In genomic region chr4:118548130-118548480, GRCm38 (mm10) we compare ENCODE assay signal across 10 mouse cellular contexts. TPM values are rescaled to one million over a fixed set of nuclear protein-coding genes. Genes with fewer than 3 reads are reported as not detected.
A peak's percentile ranks its signal among the peaks of the same experiment; 100 is the strongest.
DNase-seq lines count a peak whose midpoint lies in the region; TF ChIP-seq lines count a peak whose summit lies in the region.
"Not testable (repeated sequence)": the region's sequence is repeated elsewhere in the genome, so short reads cannot be mapped to it uniquely, and the experiment has no call there.
"Had no signal": no experiment of that assay in that cellular context is flagged by ENCODE, and none has a peak within 500 bp of the region (broad histone marks: within the 10 kb centered on the region; RNA-seq: fewer than 3 reads in every experiment).

No protein-coding gene starts in this region.

- H3K9ac ChIP-seq in CH12.LX (ENCODE audit: insufficient read depth, low read depth), result not testable (repeated sequence)

- not testable (repeated sequence) for H3K4me3 ChIP-seq in CH12.LX (replicated peaks in 1 of 3; ENCODE audit: low read depth in 2 of 3, low read length in 2 of 3, poor library complexity in 1 of 3); embryonic facial prominence, embryonic 10.5 days

- peaks cover 77% of the 10 kb centered on the region for H3K27me3 ChIP-seq in CH12.LX (replicated peaks)
- not testable (repeated sequence) for H3K27me3 ChIP-seq in embryonic facial prominence, embryonic 10.5 days (replicated peaks; ENCODE audit: low read depth, poor library complexity, severe bottlenecking)

- peak; percentile 23 for DNase-seq in CH12.LX (ENCODE audit: extremely low read depth)
- DNase-seq in brain, embryonic 18.5 days (ENCODE audit: low read depth, low spot score), result peak; percentile 42
- peak; percentile 69 for DNase-seq in embryonic facial prominence, embryonic 10.5 days (ENCODE audit: low spot score)
- peak; percentile 42 for DNase-seq in gonadal fat pad, adult 2 months (ENCODE audit: low read depth)
- peak; percentile 35 for DNase-seq in kidney, postnatal 10 days
- DNase-seq in lung, postnatal 10 days, result peak; percentile 45
- DNase-seq in retina, postnatal 1 day, result peak; percentile 64
- peak; percentile 37 for DNase-seq in thymus, postnatal 14 days

- 88% methylated on average over 10 of the region's 10 CpGs for WGBS in embryonic facial prominence, embryonic 10.5 days

- not testable (repeated sequence) for H3K9me3 ChIP-seq in CH12.LX (replicated peaks; ENCODE audit: low read length); embryonic facial prominence, embryonic 10.5 days

- not testable (repeated sequence) for TF ChIP-seq CTCF in CH12.LX (conservative IDR thresholded peaks at IDR 0.05 in 1 of 2, IDR thresholded peaks at IDR 0.05 in 1 of 2; ENCODE audit: low read depth in 2 of 2, low read length in 2 of 2)

- dilution Hi-C loops in CH12.LX (cut with MboI; ENCODE audit: extremely low pct_ligation_motif_present, extremely low pct_unique_long_range_greater_than_20kb, low sequenced_read_pairs), result not testable (repeated sequence)

- TF ChIP-seq POLR2A in CH12.LX (IDR thresholded peaks at IDR 0.05; ENCODE audit: low read depth, low read length), result not testable (repeated sequence)

- H3K27ac ChIP-seq in CH12.LX (ENCODE audit: insufficient read depth, low read depth); embryonic facial prominence, embryonic 10.5 days (replicated peaks): not testable (repeated sequence)

- in situ Hi-C loops in CH12.LX (cut with MboI; ENCODE audit: low pct_ligation_motif_present, low pct_unique_long_range_greater_than_20kb, low sequenced_read_pairs), result loop anchor here (10.0 kb wide), 1 partner anchor 63 kb away; no protein-coding TSS in a partner anchor

- not testable (repeated sequence) for H3K36me3 ChIP-seq in CH12.LX (replicated peaks in 1 of 2; ENCODE audit: control insufficient read depth in 1 of 2, insufficient read depth in 1 of 2, low read length in 1 of 2); embryonic facial prominence, embryonic 10.5 days (replicated peaks)

- not testable (repeated sequence) for TF ChIP-seq EP300 in CH12.LX (IDR thresholded peaks at IDR 0.05; ENCODE audit: low read length)

- H3K79me2 ChIP-seq in CH12.LX (replicated peaks; ENCODE audit: control insufficient read depth, extremely low read depth, insufficient read depth, poor library complexity, severe bottlenecking), result not testable (repeated sequence)

- not testable (repeated sequence) for H3K4me2 ChIP-seq in CH12.LX (ENCODE audit: insufficient read depth, low read depth, poor library complexity, severe bottlenecking)

- not testable (repeated sequence) for TF ChIP-seq RAD21 in CH12.LX (IDR thresholded peaks at IDR 0.05; ENCODE audit: low read depth, low read length)

- H3K4me1 ChIP-seq in CH12.LX (ENCODE audit: control insufficient read depth in 1 of 2, insufficient read depth in 2 of 2), result not testable (repeated sequence)
- H3K4me1 ChIP-seq in embryonic facial prominence, embryonic 10.5 days, result peaks cover 15% of the 10 kb centered on the region

RNA-seq across cellular contexts. Expression of gene Tmem125, which starts 4.3 kb away (rescaled TPM):
- total RNA-seq in CH12.LX (2012; rRNA removed), result not detected in 2 replicates
- total RNA-seq in CH12.LX (2014; rRNA removed), result not detected in 2 replicates
- not detected in 2 replicates for polyA plus RNA-seq in CH12.LX (2012; ENCODE audit: insufficient read length, low read depth)
- polyA plus RNA-seq in embryonic facial prominence, embryonic 10.5 days (2016; fragmentation: Nextera tagmentation; extraction: Ambion mirVana), result 0.79 and 1.1 TPM in 2 replicates
- 25.1 and 25.7 TPM in 2 replicates for polyA plus RNA-seq in gonadal fat pad, adult 2 months (2012; rRNA removed)
- polyA plus RNA-seq: forebrain, embryonic 16.5 days; neural tube, embryonic 14.5 days had no signal

RNA-seq across cellular contexts. Expression of gene 2610528J11Rik, which starts 21.3 kb away (rescaled TPM):
- not detected in 2 replicates for total RNA-seq in CH12.LX (2012; rRNA removed)
- total RNA-seq in CH12.LX (2014; rRNA removed), result not detected in 2 replicates
- polyA plus RNA-seq in CH12.LX (2012; ENCODE audit: insufficient read length, low read depth), result not detected in 2 replicates
- polyA plus RNA-seq in embryonic facial prominence, embryonic 10.5 days (2016; fragmentation: Nextera tagmentation; extraction: Ambion mirVana), result 3.9 TPM in 2 replicates
- polyA plus RNA-seq in gonadal fat pad, adult 2 months (2012; rRNA removed), result 26.7 and 28.6 TPM in 2 replicates
- polyA plus RNA-seq: forebrain, embryonic 16.5 days; neural tube, embryonic 14.5 days had no signal

RNA-seq across cellular contexts. Expression of gene Tie1, which starts 58.2 kb away (rescaled TPM):
- total RNA-seq in CH12.LX (2012; rRNA removed) (not detected in 2 replicates), CH12.LX (2014; rRNA removed) (not detected in 2 replicates)
- polyA plus RNA-seq in CH12.LX (2012; ENCODE audit: insufficient read length, low read depth), result not detected in 2 replicates
- polyA plus RNA-seq in embryonic facial prominence, embryonic 10.5 days (2016; fragmentation: Nextera tagmentation; extraction: Ambion mirVana), result 15.4 and 16.5 TPM in 2 replicates
- polyA plus RNA-seq in gonadal fat pad, adult 2 months (2012; rRNA removed), result 37.1 and 47.6 TPM in 2 replicates

Comparison
In these comparisons a context has a peak if more than half of its experiments do, and no peak if none do; other contexts are left out.
1. RNA of gene Tmem125, which starts 4.3 kb away (polyA plus RNA-seq): 25.1 to 25.7 TPM in gonadal fat pad, adult 2 months; 0.79 to 1.1 TPM in embryonic facial prominence, embryonic 10.5 days and not detected in CH12.LX; every median in the first group is over 10 times any median in the second.
2. RNA of gene Tie1, which starts 58.2 kb away (polyA plus RNA-seq): 37.1 to 47.6 TPM in gonadal fat pad, adult 2 months and 15.4 to 16.5 TPM in embryonic facial prominence, embryonic 10.5 days; not detected in CH12.LX; every median in the first group is over 10 times any median in the second.
3. Peak in every context shown above with its lines, with median percentiles within 50 percentile points of each other: DNase-seq.